Mouse (Mus musculus): ENCODE measurements around the gene Srrt. TPM values are rescaled to one million over a fixed set of nuclear protein-coding genes. Genes with fewer than 3 reads are reported as not detected.

Gene Srrt
- polyA plus RNA-seq, 1 experiment from 2014 or later: 68.0 TPM

DNA sequence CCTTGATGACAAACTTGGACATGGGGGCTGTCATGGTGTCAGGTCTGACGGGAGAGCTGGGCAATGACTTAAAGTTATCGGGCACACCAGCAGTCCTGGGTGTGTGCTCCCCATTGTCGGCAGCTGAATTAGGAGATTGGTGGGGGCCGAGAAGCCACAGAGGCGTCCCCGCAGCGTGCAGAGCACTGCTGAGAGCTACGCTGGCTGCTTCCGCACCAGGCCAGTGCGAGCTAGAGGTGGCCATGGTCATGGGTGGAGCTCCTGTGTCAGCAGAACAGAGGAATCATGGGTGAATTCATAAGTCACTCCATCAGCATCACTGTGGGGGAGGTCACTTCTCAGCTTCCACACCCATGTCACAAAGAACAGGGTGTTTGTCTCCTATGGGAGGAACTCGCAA lies 42.7 kb downstream of the Srrt start:
- no peaks in the 10 kb centered on the region for H3K36me3 ChIP-seq (ENCODE audit: control insufficient read depth, insufficient read depth)
- no peaks in the 10 kb centered on the region for H3K27me3 ChIP-seq (ENCODE audit: control insufficient read depth, insufficient read depth, low read depth, low read length)
- WGBS (ENCODE audit: insufficient replicate concordance): 40% methylated on average over 11 of the region's 11 CpGs
- no peak overlapping the region for H3K4me2 ChIP-seq (ENCODE audit: low read depth, low read length)
- H3K27ac ChIP-seq (ENCODE audit: low read length): no peak overlapping the region
- no peak for ATAC-seq (ENCODE audit: low read depth)
- H3K4me1 ChIP-seq (ENCODE audit: control insufficient read depth, low read depth, low read length): peaks cover 5% of the 10 kb centered on the region
- H3K4me3 ChIP-seq (ENCODE audit: low read depth, low read length): no peak overlapping the region
- H3K9ac ChIP-seq (ENCODE audit: low read depth, low read length): no peak overlapping the region
- H3K9me3 ChIP-seq (replicated peaks; ENCODE audit: control insufficient read depth, low read length): no peaks in the 10 kb centered on the region

DNA sequence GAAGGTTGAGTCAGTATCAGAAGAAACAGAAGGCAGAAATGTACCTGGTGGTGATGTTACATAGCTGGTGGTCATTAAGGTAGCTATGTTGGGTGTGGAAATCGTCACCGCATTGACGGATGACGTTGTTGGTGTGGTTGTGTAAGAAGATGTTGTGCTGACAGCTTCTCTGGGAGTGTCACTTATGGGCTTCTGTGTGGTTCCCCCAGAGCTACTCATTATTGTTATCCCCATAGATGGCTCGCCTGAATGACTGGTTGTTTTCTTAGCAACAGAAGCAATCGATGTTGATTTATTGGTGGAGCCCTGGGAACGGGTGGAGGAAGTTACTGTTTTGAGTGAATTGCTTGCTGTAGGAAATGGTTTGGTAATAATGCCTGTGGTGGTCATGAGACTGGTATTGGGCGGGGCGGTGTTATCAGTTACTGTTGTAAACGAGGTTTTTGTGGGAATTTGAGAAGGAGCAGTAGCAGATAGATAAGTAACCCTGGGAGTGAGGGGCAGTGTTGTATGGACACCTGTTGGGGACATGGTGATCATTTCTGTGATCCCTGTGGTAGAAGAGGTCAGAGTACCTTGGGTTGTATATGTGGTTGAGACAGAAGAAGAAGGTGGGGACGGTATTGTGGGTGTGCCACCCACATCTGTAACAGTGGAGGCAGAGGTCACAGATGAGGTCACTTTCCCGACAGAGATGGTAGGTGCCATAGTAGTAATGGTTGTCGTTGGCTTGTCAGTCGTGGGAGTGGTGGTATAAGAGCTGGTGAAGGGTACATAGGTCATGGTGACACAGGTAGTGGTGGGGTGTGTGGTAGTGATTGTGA lies 43.4 kb downstream of the Srrt start:
- H3K27me3 ChIP-seq (ENCODE audit: control insufficient read depth, insufficient read depth, low read depth, low read length): no peaks in the 10 kb centered on the region
- no peak overlapping the region for H3K4me3 ChIP-seq (ENCODE audit: low read depth, low read length)
- peaks cover 5% of the 10 kb centered on the region for H3K4me1 ChIP-seq (ENCODE audit: control insufficient read depth, low read depth, low read length)
- H3K9me3 ChIP-seq (replicated peaks; ENCODE audit: control insufficient read depth, low read length): no peaks in the 10 kb centered on the region
- 30% methylated on average over 14 of the region's 14 CpGs for WGBS (ENCODE audit: insufficient replicate concordance)
- H3K27ac ChIP-seq (ENCODE audit: low read length): no peak overlapping the region
- ATAC-seq (ENCODE audit: low read depth): no peak
- H3K4me2 ChIP-seq (ENCODE audit: low read depth, low read length): no peak overlapping the region
- no peak overlapping the region for H3K9ac ChIP-seq (ENCODE audit: low read depth, low read length)
- no peaks in the 10 kb centered on the region for H3K36me3 ChIP-seq (ENCODE audit: control insufficient read depth, insufficient read depth)

Small RNAs within 50 kb of the gene (microRNA-seq; reads per million reads assigned to microRNA genes)
- not detected for gene Mir7036
- not detected for gene Mir8116

Other genes with a start within 250 kb of the Srrt start
- 0.30 and 0.34 TPM in 2 replicates for gene Serpine1, start 235.4 kb downstream of the Srrt start, polyA plus RNA-seq (2015; fragmentation: Nextera tagmentation; extraction: Ambion mirVana)
- gene Trim56, start 191.5 kb downstream of the Srrt start, polyA plus RNA-seq (2015; fragmentation: Nextera tagmentation; extraction: Ambion mirVana): 13.7 and 13.8 TPM in 2 replicates
- gene Muc3, start 158.4 kb downstream of the Srrt start, polyA plus RNA-seq (2015; fragmentation: Nextera tagmentation; extraction: Ambion mirVana): not detected in 2 replicates
- gene Muc3a, start 95.3 kb downstream of the Srrt start, polyA plus RNA-seq (2015; fragmentation: Nextera tagmentation; extraction: Ambion mirVana): 0.06 and 0.14 TPM in 2 replicates
- gene Ache, start 20.2 kb downstream of the Srrt start, polyA plus RNA-seq (2015; fragmentation: Nextera tagmentation; extraction: Ambion mirVana): 14.4 and 18.6 TPM in 2 replicates
- 7.0 and 7.8 TPM in 2 replicates for gene Ufsp1, start 13.0 kb downstream of the Srrt start, polyA plus RNA-seq (2015; fragmentation: Nextera tagmentation; extraction: Ambion mirVana)
- 9.3 and 9.6 TPM in 2 replicates for gene Trip6, start 6.7 kb upstream of the Srrt start, polyA plus RNA-seq (2015; fragmentation: Nextera tagmentation; extraction: Ambion mirVana)
- 2.8 and 3.0 TPM in 2 replicates for gene Slc12a9, start 25.9 kb upstream of the Srrt start, polyA plus RNA-seq (2015; fragmentation: Nextera tagmentation; extraction: Ambion mirVana)
- gene Ephb4, start 42.4 kb upstream of the Srrt start, polyA plus RNA-seq (2015; fragmentation: Nextera tagmentation; extraction: Ambion mirVana): 7.3 and 9.1 TPM in 2 replicates
- gene Zan, start 169.4 kb upstream of the Srrt start, polyA plus RNA-seq (2015; fragmentation: Nextera tagmentation; extraction: Ambion mirVana): 0.07 and 0.11 TPM in 2 replicates
- 28.1 and 28.3 TPM in 2 replicates for gene Pop7, start 194.8 kb upstream of the Srrt start, polyA plus RNA-seq (2015; fragmentation: Nextera tagmentation; extraction: Ambion mirVana)
- gene Gigyf1, start 210.9 kb upstream of the Srrt start, polyA plus RNA-seq (2015; fragmentation: Nextera tagmentation; extraction: Ambion mirVana): 2.8 and 3.1 TPM in 2 replicates
- gene Epo, start 225.6 kb upstream of the Srrt start, polyA plus RNA-seq (2015; fragmentation: Nextera tagmentation; extraction: Ambion mirVana): 0.81 and 1.2 TPM in 2 replicates
- 125 and 127 TPM in 2 replicates for gene Gnb2, start 225.8 kb upstream of the Srrt start, polyA plus RNA-seq (2015; fragmentation: Nextera tagmentation; extraction: Ambion mirVana)
- 0.05 TPM in 1 of 2 replicates, not detected in the other for gene Actl6b, start 245.8 kb upstream of the Srrt start, polyA plus RNA-seq (2015; fragmentation: Nextera tagmentation; extraction: Ambion mirVana)

Data from liver, embryonic 16.5 days (tissue).